Mouse (Mus musculus) limb, embryonic 11.5 days (tissue): ENCODE measurements around the gene Vnn1. TPM values are rescaled to one million over a fixed set of nuclear protein-coding genes. Genes with fewer than 3 reads are reported as not detected.

Source experiments
- ATAC-seq: fragments of 200-750 bp; cut with Nextera tagmentation; 2 replicates; pipeline ENCODE4 v1.8.0; 2017; ENCODE audit warnings: low read depth; ENCODE audit not compliant: insufficient number of reproducible peaks, low FRiP score, low TSS enrichment
- DNase-seq: peaks from one replicate; pipeline ENCODE4 v3.0.0-alpha.2; 2015; ENCODE audit warnings: low spot score
- H3K27ac ChIP-seq: fragments of 300-500 bp; sonication (generic); replicated peaks from 2 replicates; pipeline ENCODE4 v1.5.1; 2014; ENCODE audit warnings: low read depth, mild to moderate bottlenecking, low read length
- H3K27me3 ChIP-seq: fragments of 300-500 bp; sonication (generic); 2 replicates; pipeline ENCODE4 v1.6.1; 2014; ENCODE audit warnings: mild to moderate bottlenecking, low read length, mixed read lengths; ENCODE audit not compliant: control insufficient read depth, insufficient read depth
- H3K36me3 ChIP-seq: fragments of 300-500 bp; sonication (generic); 2 replicates; pipeline ENCODE4 v1.6.1; 2014; ENCODE audit warnings: mild to moderate bottlenecking, low read length, moderate library complexity, mixed read lengths; ENCODE audit not compliant: control insufficient read depth, insufficient read depth
- H3K4me1 ChIP-seq: fragments of 300-500 bp; sonication (generic); 2 replicates; pipeline ENCODE4 v1.6.1; 2014; ENCODE audit warnings: low read length, mixed read lengths; ENCODE audit not compliant: control insufficient read depth, insufficient read depth
- H3K4me2 ChIP-seq: fragments of 300-500 bp; sonication (generic); 2 replicates; pipeline ENCODE4 v1.6.1; 2014; ENCODE audit warnings: low read depth, mild to moderate bottlenecking, moderate library complexity; ENCODE audit not compliant: severe bottlenecking
- H3K4me3 ChIP-seq: fragments of 300-500 bp; sonication (generic); 2 replicates; pipeline ENCODE4 v1.5.1; 2014; ENCODE audit warnings: low read depth, low read length
- H3K9ac ChIP-seq: fragments of 300-500 bp; sonication (generic); 2 replicates; pipeline ENCODE4 v1.6.1; 2014; ENCODE audit warnings: mild to moderate bottlenecking, low read length
- H3K9me3 ChIP-seq: fragments of 300-500 bp; sonication (generic); 2 replicates; pipeline ENCODE4 v1.6.1; 2016; ENCODE audit warnings: low read length; ENCODE audit not compliant: control insufficient read depth
- WGBS: fragments of 180-500 bp; shearing (Covaris S2); extraction: QIAGEN DNeasy Blood & Tissue Kit; methylation state at CpG from one replicate; pipeline ENCODE4 v1.1.7; 2014; 5-methylcytosine and 5-hydroxymethylcytosine counted together
- polyA plus RNA-seq: library from polyadenylated mRNA; unstranded; fragments of >200 nt; fragmentation: Nextera tagmentation; extraction: Ambion mirVana; gene quantifications from 2 replicates; pipeline ENCODE4 v1.2.1, GENCODE M21; 2014

The Vnn1 gene
- 0.33 and 0.37 TPM in 2 replicates for polyA plus RNA-seq

DNA sequence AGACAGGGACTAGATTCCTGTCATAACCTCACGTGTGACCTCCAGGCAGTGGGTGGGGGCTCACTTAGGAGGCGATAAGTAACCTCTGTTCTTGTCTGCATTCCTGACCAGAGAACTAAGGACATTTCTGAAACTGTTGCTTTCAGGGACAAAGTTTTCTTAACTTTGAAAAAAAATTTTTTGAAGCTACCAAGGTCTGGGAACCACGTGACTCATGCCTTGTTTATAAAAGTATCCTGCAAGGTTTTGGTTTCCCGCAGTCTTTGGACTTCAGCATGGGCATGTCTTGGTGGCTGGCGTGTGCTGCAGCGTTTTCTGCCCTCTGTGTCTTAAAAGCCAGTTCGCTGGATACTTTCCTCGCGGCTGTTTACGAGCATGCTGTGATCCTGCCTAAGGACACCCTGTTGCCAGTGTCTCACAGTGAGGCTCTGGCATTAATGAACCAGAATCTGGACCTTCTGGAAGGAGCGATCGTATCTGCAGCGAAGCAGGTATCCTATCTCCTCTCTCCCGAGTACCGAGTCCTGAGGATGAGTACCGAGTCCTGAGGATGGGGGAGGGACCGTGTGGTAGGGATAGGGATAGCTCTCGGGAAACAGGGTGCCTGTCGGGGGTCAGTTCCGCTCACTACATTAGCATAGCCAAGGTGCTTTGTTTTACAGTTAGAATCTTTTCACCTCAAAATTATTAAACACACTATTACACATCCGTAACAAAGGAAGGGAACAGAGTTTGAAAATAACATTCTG, at the start of gene Vnn1:
Vnn1 (plus strand) TSS at position 88 of the 749 bp plus-strand sequence.
- H3K27me3 ChIP-seq = no peaks in the 10 kb centered on the region
- H3K9ac ChIP-seq = 0 out of 2 replicates have a peak within 1 kb of the TSS, but pooled peaks have one; percentile 0
- 25% methylated on average over 21 of the region's 21 CpGs for WGBS
- no peaks in the 10 kb centered on the region for H3K9me3 ChIP-seq
- H3K4me1 ChIP-seq = no peaks in the 10 kb centered on the region
- no peaks in the 10 kb centered on the region for H3K36me3 ChIP-seq
- ATAC-seq (no peak), DNase-seq (peak; percentile 25)
- H3K4me2 ChIP-seq = peak within 1 kb of the TSS; percentile 47
- H3K4me3 ChIP-seq = no peak within 1 kb of the TSS
- no peak within 1 kb of the TSS for H3K27ac ChIP-seq

DNA sequence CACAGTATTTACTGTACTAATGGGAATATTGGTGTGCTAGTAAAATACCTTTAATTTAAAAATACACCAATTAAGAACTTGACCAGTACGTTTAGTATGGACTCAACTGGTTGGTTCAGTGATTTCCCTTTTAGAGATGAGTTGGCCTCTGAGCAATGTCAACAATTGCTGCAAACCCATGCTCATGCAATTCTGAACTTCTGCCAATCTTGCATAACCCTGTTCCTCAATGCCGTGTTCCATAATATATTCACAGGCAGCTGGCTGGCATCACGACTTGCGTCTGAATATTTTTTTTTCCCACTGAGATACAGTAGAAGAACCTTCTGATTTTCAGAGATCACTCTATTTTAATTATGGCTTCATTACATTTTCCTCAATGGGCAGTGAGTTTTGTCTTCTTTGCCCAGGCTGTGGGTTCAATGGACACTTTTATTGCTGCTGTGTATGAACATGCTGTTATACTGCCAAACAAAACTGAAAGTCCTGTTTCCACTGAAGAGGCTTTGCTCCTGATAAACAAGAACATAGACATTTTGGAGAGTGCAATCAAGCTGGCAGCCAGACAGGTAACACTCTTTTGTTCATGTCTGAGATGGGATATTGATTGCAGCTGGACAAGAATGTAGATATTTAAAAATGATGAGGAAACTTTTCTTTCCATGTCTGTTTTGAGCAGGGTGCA, 43.1 kb upstream of the Vnn1 start, which contains the start of gene Vnn3:
Vnn3 (plus strand) TSS at position 235 of the 685 bp plus-strand sequence.
- H3K4me1 ChIP-seq = no peaks in the 10 kb centered on the region
- no peak for ATAC-seq
- H3K27me3 ChIP-seq = no peaks in the 10 kb centered on the region
- no peak within 1 kb of the TSS for H3K9ac ChIP-seq
- DNase-seq = no peak
- H3K27ac ChIP-seq = no peak within 1 kb of the TSS
- 87% methylated on average over 4 of the region's 4 CpGs for WGBS
- no peaks in the 10 kb centered on the region for H3K36me3 ChIP-seq
- H3K9me3 ChIP-seq = no peaks in the 10 kb centered on the region
- H3K4me2 ChIP-seq = no peak within 1 kb of the TSS
- no peak within 1 kb of the TSS for H3K4me3 ChIP-seq

DNA sequence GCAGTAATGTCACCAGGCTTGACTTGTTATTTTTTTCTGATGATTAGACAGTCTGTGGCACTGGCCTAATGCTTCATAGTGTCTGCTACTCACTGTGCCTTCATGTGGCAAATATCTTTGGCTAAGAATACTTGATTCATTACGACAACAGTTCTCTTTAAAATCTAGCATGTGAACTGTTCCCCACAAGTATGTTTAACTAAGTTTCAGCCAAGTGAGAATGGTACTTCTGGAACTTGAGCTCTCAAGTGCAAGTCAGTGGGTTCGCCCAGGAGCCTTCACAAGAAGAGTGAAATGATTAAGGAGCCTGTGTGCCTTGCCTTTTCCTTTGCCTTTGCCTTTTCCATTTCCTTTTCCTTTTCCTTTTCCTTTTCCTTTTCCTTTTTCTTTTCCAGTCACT, 42.4 kb upstream of the Vnn1 start:
- ATAC-seq = no peak
- H3K27ac ChIP-seq = no peak overlapping the region
- H3K4me3 ChIP-seq = no peak overlapping the region
- no peaks in the 10 kb centered on the region for H3K27me3 ChIP-seq
- H3K36me3 ChIP-seq = no peaks in the 10 kb centered on the region
- no peak overlapping the region for H3K9ac ChIP-seq
- H3K4me1 ChIP-seq = no peaks in the 10 kb centered on the region
- H3K4me2 ChIP-seq = no peak overlapping the region
- DNase-seq = no peak
- no peaks in the 10 kb centered on the region for H3K9me3 ChIP-seq
- 87% methylated on average over 2 of the region's 2 CpGs for WGBS

DNA sequence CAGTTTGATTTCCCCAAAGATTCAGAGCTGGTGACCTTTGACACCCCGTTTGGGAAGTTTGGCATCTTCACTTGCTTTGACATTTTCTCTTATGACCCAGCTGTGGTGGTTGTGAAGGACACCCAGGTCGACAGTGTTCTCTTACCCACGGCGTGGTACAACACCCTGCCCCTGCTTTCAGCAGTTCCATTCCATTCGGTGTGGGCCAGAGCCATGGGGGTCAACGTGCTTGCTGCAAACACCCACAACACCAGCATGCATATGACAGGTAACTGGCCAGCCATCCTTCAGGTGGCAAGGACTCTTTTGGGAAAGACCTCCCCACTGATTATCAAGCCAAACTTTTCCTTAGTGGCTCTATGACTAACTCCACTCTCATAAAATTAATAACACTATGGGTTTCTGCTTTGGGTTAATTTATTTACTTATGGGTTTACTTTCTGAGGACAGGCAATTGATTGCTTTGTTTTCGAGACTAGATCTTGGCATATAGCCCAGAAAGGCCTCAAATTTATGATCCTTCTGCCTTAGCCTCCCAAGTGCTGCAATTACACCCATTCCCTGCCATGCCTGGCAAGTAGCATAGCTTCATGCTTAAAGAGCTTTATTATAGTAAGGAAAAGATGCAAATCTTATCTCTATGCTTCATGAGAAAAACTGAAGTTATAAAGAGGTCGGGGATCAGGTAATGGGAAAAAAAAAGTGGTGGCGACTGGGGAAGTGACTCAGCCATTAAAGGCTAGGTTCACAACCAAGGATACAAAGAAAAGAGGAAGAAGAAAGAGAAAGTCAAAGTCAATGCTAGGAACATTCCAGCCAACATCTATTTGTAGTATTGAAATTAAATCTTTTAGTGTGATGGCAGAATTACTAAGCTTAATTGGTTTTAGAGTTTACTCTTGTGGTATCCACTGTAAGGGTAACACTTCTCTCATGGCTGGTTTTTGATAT, 29.9 kb upstream of the Vnn1 start:
- no peaks in the 10 kb centered on the region for H3K4me1 ChIP-seq
- H3K27me3 ChIP-seq = no peaks in the 10 kb centered on the region
- H3K27ac ChIP-seq = no peak overlapping the region
- ATAC-seq (no peak), DNase-seq (no peak)
- 82% methylated on average over 9 of the region's 9 CpGs for WGBS
- no peak overlapping the region for H3K9ac ChIP-seq
- no peak overlapping the region for H3K4me2 ChIP-seq
- no peaks in the 10 kb centered on the region for H3K9me3 ChIP-seq
- H3K36me3 ChIP-seq = no peaks in the 10 kb centered on the region
- H3K4me3 ChIP-seq = no peak overlapping the region

DNA sequence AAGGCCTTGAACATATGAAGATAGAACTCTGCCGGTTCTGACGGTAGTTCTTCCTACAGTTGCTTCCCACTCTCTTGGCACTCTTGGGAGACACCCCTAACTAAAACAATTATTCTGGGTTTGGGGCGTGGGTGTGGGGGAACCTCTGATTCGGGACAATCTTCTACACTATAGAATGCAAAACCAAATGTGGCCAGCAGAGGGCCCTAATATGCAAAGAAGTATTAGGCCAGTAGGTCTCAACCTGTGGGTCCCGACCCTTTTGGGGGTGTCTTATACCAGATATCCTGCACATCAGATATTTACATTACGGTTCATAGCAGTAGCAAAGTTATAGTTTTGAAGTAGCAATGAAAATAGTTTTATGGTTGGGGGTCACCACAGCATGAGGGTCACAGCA, 13.8 kb upstream of the Vnn1 start:
- DNase-seq (no peak), ATAC-seq (no peak)
- no peaks in the 10 kb centered on the region for H3K36me3 ChIP-seq
- no peak overlapping the region for H3K9ac ChIP-seq
- H3K4me1 ChIP-seq = no peaks in the 10 kb centered on the region
- no peaks in the 10 kb centered on the region for H3K9me3 ChIP-seq
- no peaks in the 10 kb centered on the region for H3K27me3 ChIP-seq
- H3K4me2 ChIP-seq = no peak overlapping the region
- whole genome bisulfite sequencing = 86% methylated on average over 6 of the region's 6 CpGs
- H3K4me3 ChIP-seq = no peak overlapping the region
- H3K27ac ChIP-seq = no peak overlapping the region

DNA sequence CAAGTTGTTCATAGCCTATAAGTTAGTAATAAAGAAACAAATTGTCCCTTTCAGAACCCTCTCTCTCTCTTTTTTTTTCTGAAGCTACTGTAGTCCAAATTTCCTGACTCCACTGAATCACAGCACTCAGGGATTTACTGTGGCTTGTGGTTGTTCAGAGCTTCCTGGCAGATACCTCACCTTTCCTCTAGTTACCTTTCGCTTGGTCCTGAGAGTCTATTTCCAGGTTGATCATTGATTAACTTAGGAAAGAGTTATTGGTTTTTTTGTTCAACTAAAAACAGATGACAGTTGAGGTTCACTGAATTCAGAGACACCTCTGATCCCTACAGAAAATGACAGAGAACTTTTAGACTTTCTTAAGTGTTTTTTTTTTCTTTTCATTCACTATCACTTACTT, 9.6 kb upstream of the Vnn1 start:
- no peak overlapping the region for H3K4me2 ChIP-seq
- ATAC-seq = no peak
- H3K9me3 ChIP-seq = no peaks in the 10 kb centered on the region
- no peaks in the 10 kb centered on the region for H3K4me1 ChIP-seq
- H3K27me3 ChIP-seq = no peaks in the 10 kb centered on the region
- no peaks in the 10 kb centered on the region for H3K36me3 ChIP-seq
- H3K9ac ChIP-seq = no peak overlapping the region
- no peak for DNase-seq
- H3K4me3 ChIP-seq = no peak overlapping the region
- no peak overlapping the region for H3K27ac ChIP-seq
- WGBS = 94% methylated on average over 1 of the region's 1 CpGs

DNA sequence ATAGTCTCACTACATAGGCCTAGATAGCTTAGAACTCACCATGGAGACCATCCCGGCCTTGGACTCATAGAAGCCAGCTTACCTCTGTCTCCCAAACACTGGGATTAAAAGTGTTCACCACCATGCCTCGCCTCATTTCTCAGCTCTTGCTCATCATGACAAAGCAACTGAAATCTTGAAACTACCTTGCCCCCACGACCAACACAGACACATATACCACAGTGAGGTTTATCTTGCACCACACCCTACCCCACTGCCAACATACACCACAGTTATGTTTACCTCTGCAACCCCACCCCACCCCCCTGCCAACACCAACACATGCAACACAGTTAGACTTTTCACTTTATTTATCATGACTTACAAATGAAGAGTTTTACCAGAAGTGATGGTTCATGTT, 8.4 kb upstream of the Vnn1 start:
- ATAC-seq (no peak), DNase-seq (no peak)
- Histone ChIP-seq H3K27me3 (no peaks in the 10 kb centered on the region), H3K36me3 (no peaks in the 10 kb centered on the region), H3K9me3 (no peaks in the 10 kb centered on the region), H3K27ac (no peak overlapping the region), H3K4me2 (no peak overlapping the region), H3K9ac (no peak overlapping the region), H3K4me1 (no peaks in the 10 kb centered on the region), H3K4me3 (no peak overlapping the region)
- WGBS = 85% methylated on average over 3 of the region's 3 CpGs

DNA sequence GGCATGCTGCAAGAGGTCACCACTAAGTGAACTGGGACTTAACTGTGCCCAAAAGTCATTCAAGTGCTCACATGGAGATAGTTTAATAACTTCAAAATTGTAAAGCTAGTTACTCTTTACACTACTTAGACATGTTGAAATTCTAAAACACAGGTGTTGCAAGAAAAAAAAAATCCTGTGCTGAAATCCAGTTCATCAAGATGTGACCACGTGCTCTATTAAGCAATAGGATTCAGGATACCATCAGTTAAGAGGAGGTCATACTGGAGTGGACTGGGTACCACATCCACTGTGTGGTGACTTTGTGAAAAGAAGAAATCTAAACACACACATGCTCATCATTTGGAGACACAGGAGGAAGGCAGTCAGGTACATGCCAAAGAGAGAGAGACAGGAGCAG, 1.5 kb upstream of the Vnn1 start:
- H3K36me3 ChIP-seq = no peaks in the 10 kb centered on the region
- WGBS = 87% methylated on average over 1 of the region's 1 CpGs
- no peaks in the 10 kb centered on the region for H3K9me3 ChIP-seq
- no peak overlapping the region for H3K4me2 ChIP-seq
- H3K27me3 ChIP-seq = no peaks in the 10 kb centered on the region
- H3K27ac ChIP-seq = no peak overlapping the region
- ATAC-seq (no peak), DNase-seq (no peak)
- no peaks in the 10 kb centered on the region for H3K4me1 ChIP-seq
- H3K9ac ChIP-seq = no peak overlapping the region
- no peak overlapping the region for H3K4me3 ChIP-seq
